Mouse (Mus musculus) macrophage (primary cell): ENCODE measurements around the gene Tmem30c. TPM values are rescaled to one million over a fixed set of nuclear protein-coding genes. Genes with fewer than 3 reads are reported as not detected.
"Not testable (repeated sequence)": the region's sequence is repeated elsewhere in the genome, so short reads cannot be mapped to it uniquely, and the experiment has no call there.

ENCODE experiments used
- H3K27ac ChIP-seq: fragments of 350-480 bp; formaldehyde crosslinking; 2 replicates; pipeline ENCODE4 v1.9.0; 2021
- H3K36me3 ChIP-seq: fragments of 350-480 bp; formaldehyde crosslinking; 2 replicates; pipeline ENCODE4 v1.9.0; 2021; ENCODE audit errors: inconsistent target
- H3K4me3 ChIP-seq: fragments of 350-480 bp; formaldehyde crosslinking; 2 replicates; pipeline ENCODE4 v1.9.0; 2021; ENCODE audit errors: inconsistent target
- H3K79me2 ChIP-seq: fragments of 350-480 bp; formaldehyde crosslinking; 2 replicates; pipeline ENCODE4 v1.9.0; 2021; ENCODE audit errors: inconsistent target
- WGBS: methylation state at CpG from one replicate; pipeline ENCODE4 v1.1.7; 2026; ENCODE audit warnings: inconsistent platforms; ENCODE audit not compliant: missing documents; 5-methylcytosine and 5-hydroxymethylcytosine counted together
- polyA plus RNA-seq: library from polyadenylated mRNA; stranded (reverse); fragments of 250-400 nt; gene quantifications from 3 replicates; pipeline ENCODE4 v1.2.4, GENCODE M21; 2018; ENCODE audit warnings: inconsistent platforms

Gene Tmem30c
- polyA plus RNA-seq, 1 experiment from 2014 or later = not detected

GRCm38 (mm10) chr16:57268058-57268841 is 24.4 kb downstream of the Tmem30c start:
- no peak overlapping the region for H3K4me3 ChIP-seq
- no peaks in the 10 kb centered on the region for H3K79me2 ChIP-seq
- H3K36me3 ChIP-seq = no peaks in the 10 kb centered on the region
- WGBS = 93% methylated on average over 14 of the region's 14 CpGs
- H3K27ac ChIP-seq = no peak overlapping the region

DNA sequence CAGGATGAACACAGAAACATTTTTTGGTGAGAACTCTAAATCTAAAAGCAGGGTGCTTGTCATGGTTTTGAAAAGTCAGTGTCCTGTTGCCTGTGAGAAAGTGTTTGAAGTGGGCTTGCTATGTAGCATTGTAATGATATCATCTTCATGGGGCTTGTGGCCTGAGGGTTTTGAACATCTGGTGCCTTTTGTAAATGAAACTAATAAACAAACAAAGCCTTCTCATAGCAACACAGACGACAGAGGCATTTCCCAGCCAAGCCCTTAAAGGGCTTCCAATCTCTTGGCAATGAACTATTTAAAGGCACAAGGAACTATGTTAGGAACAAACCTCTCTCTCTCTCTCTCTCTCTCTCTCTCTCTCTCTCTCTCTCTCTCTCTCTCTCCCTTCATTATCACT is 25.6 kb downstream of the Tmem30c start:
- H3K79me2 ChIP-seq = no peaks in the 10 kb centered on the region
- 45% methylated on average over 1 of the region's 1 CpGs for WGBS
- H3K27ac ChIP-seq = no peak overlapping the region
- H3K36me3 ChIP-seq = no peaks in the 10 kb centered on the region
- no peak overlapping the region for H3K4me3 ChIP-seq

- no peak overlapping the region for H3K27ac ChIP-seq
- no peaks in the 10 kb centered on the region for H3K79me2 ChIP-seq
- 95% methylated on average over 10 of the region's 10 CpGs for WGBS
- no peak overlapping the region for H3K4me3 ChIP-seq
- no peaks in the 10 kb centered on the region for H3K36me3 ChIP-seq
These were observed 32.5 kb downstream of the Tmem30c start for GRCm38 (mm10) chr16:57260152-57260551.

DNA sequence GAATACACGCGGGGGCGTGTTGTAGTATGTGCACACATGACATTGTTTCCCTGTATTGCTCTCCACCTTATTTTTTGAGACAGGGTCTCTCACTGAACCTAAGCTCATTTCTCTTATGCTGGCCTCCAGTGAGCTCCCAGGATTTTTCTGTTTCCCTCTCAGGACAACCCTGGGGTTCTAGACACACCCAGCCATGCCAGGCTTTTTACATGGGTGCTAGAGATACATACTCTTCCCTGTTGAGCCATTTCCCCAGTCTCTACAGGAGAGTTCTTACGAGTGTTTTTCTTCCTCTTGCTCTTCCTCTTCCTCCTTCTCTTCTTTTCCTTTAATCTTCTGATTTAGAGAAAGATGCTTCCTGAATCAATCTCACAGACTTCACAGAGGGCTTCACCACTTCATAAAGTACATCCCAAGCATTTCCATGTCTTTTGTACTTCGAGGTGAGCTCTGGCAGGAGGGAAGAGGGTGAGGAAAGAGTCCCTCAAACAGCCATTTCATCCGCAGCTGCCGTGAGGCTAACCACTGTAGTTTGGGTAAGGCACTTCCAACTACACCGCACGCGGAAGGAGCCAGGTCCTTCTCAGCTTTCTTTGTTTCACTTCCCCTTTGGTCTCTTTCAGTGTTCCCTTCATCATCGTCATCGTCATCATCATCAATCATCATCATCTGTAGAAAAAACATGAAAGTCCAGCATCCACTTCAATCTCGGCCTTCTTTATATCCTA is 33.1 kb downstream of the Tmem30c start:
- Histone ChIP-seq H3K36me3 (no peaks in the 10 kb centered on the region), H3K79me2 (no peaks in the 10 kb centered on the region), H3K4me3 (no peak overlapping the region), H3K27ac (no peak overlapping the region)
- 40% methylated on average over 13 of the region's 13 CpGs for WGBS

DNA sequence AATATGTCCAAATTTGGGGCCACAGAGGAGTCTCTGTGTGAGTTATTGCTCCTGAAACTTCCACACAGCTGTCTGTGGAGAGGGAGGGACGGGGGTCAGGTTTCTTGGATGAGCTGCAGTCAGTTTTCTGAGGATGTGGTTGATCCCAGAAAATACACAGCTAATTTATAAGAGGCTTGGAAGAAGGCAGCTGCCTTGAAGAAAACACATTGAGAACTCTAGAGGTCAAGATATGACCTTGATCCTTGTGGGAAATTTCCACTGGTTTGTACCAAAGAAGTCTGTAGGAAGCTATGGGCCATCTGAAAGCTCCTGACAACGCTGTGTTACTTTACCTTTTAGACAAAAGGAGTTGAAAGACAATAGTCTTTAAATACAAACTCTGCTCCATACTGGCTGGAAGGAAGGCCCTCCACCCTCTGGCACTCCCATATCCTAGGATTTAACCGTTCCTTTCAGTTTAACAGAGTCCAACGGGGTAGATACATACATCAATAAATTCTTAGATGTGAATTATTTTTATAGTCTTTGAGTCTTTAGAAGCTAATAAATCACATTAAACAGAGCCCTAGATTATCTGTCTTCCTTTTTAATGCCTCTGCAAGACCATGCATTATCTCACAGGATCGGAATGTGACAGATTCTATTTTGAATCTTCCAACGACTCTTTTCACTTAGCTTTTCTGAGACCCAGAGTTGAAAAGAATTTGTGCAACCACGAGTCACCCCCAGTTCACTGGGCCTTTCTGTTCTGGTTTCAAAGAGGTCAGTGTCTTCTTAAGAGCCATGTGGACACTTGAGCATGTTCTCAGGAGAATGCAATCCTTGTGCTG is 40.9 kb downstream of the Tmem30c start:
- 72% methylated on average over 7 of the region's 7 CpGs for WGBS
- Histone ChIP-seq H3K27ac (no peak overlapping the region), H3K4me3 (no peak overlapping the region), H3K36me3 (no peaks in the 10 kb centered on the region), H3K79me2 (no peaks in the 10 kb centered on the region)

DNA sequence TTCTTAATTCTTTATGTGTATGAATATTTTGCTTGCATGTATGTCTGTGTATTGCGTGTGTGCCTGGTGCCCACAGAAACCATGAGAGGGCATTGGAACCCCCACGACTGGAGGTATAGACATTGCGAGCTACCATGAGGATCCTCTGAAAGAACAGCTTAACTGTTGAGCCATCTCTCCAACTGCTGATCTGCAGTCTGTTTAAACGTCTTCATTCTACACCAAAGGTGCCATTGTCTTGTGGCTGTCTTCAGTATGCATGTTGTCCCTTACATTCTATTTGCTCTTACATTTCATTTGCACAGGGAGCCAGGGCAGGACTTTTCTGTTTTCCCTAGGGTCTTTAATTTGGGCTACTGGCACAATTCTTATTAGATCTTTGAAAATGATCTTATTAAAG is 41.7 kb downstream of the Tmem30c start:
- H3K79me2 ChIP-seq = no peaks in the 10 kb centered on the region
- WGBS = 90% methylated on average over 4 of the region's 4 CpGs
- no peaks in the 10 kb centered on the region for H3K36me3 ChIP-seq
- H3K4me3 ChIP-seq = no peak overlapping the region
- H3K27ac ChIP-seq = no peak overlapping the region

DNA sequence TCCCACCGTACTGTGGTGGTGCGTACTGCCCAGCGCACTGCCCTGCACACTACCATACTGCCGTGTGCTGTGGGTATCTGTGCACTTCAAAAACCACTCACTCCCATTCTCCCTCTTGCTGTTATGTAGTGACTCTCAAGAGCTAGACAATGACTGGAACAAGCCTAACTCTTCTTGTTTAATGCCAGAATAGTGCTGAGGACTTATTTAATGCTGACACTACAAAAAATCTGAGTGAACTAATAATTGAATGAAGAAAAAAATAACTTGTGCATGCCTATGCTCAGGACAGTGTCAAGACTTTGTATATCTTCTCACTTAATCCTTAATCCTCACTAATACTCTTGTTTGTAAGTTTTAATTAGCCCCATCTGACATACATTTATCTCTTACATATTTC is 45.2 kb downstream of the Tmem30c start:
- Histone ChIP-seq H3K79me2 (no peaks in the 10 kb centered on the region), H3K27ac (no peak overlapping the region), H3K4me3 (no peak overlapping the region), H3K36me3 (no peaks in the 10 kb centered on the region)
- WGBS = 97% methylated on average over 4 of the region's 4 CpGs

GRCm38 (mm10) chr16:57246596-57246995 is 46.1 kb downstream of the Tmem30c start:
- peak overlapping the region; percentile 39 for H3K27ac ChIP-seq
- 0% methylated on average over 3 of the region's 3 CpGs for WGBS
- H3K79me2 ChIP-seq = no peaks in the 10 kb centered on the region
- no peak overlapping the region for H3K4me3 ChIP-seq
- H3K36me3 ChIP-seq = no peaks in the 10 kb centered on the region

GRCm38 (mm10) chr16:57243858-57244248 is 48.8 kb downstream of the Tmem30c start:
- H3K36me3 ChIP-seq = no peaks in the 10 kb centered on the region
- 8% methylated on average over 6 of the region's 6 CpGs for WGBS
- no peaks in the 10 kb centered on the region for H3K79me2 ChIP-seq
- H3K4me3 ChIP-seq = no peak overlapping the region
- H3K27ac ChIP-seq = no peak overlapping the region

DNA sequence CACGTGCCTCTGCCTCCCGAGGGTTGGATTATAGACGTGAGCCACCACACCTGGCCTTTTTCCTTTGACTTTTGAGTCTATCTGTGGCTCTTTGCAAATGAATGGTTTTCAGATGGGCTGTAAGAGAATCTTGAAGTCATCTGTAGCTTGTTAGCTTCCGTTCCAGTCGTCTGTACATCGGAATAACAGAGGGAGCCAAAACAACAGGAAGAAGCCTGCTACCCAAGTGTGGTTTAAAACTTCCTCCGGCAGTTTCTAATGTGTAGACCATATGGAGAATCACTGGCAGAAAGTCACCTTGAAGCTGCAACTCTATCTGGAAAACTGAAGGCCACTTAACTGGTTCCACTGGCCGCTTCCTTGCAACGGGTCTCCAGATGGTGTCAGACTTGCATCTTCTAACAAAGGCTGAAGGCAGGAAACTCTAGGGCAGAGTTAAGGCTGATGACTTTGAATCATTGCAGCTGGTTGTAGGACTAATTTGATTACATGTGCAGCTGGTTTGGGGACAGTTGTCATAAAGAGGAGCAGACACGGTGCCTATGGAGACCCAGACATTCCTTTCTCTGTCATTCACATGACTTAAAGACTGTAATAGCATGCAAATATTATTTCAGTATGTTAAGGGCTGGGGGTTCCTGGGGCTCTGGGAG is 49.3 kb downstream of the Tmem30c start:
- no peaks in the 10 kb centered on the region for H3K36me3 ChIP-seq
- 15% methylated on average over 10 of the region's 10 CpGs for WGBS
- H3K4me3 ChIP-seq = no peak overlapping the region
- H3K79me2 ChIP-seq = no peaks in the 10 kb centered on the region
- no peak overlapping the region for H3K27ac ChIP-seq

DNA sequence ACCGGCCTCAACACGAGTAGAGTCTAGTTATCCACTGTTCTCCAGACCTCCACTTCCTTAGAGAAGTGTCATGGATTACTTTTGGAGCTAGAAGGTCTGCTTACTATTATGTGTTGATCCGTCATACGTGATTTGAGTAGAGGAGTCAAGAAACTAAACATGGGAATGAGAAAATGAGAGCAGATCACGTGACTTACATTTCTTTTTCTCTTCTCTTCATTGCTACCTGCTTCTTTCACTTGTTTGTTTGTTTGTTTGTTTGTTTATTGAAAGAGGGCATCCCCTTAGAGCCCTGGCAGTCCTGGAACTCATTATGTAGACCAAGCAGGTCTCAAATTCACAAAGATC is 49.8 kb downstream of the Tmem30c start:
- H3K79me2 ChIP-seq = no peaks in the 10 kb centered on the region
- no peaks in the 10 kb centered on the region for H3K36me3 ChIP-seq
- 95% methylated on average over 5 of the region's 5 CpGs for WGBS
- H3K4me3 ChIP-seq = no peak overlapping the region
- no peak overlapping the region for H3K27ac ChIP-seq

- Histone ChIP-seq H3K4me3 (no peak overlapping the region), H3K27ac (no peak overlapping the region), H3K36me3 (no peaks in the 10 kb centered on the region), H3K79me2 (peaks cover 1% of the 10 kb centered on the region; the same call in 1 of the 2 replicates)
- WGBS = 62% methylated on average over 7 of the region's 7 CpGs
These were observed 56.7 kb downstream of the Tmem30c start for GRCm38 (mm10) chr16:57235871-57236510.

- not testable (repeated sequence) for H3K36me3 ChIP-seq, H3K27ac ChIP-seq
- Histone ChIP-seq H3K4me3 (peak overlapping the region; percentile 17; the same call in 1 of the 2 replicates), H3K79me2 (peaks cover 42% of the 10 kb centered on the region)
- 68% methylated on average over 4 of the region's 5 CpGs for WGBS
These were observed 60.7 kb downstream of the Tmem30c start for GRCm38 (mm10) chr16:57231937-57232310.
